Mouse (Mus musculus): ENCODE measurements at regions not wholly inside any gene's neighbourhood (a gene's known extent, or its start where the extent isn't known, plus 50 kb on each side); places are given as distances from the start of the nearest gene placed in this dataset.

DNA sequence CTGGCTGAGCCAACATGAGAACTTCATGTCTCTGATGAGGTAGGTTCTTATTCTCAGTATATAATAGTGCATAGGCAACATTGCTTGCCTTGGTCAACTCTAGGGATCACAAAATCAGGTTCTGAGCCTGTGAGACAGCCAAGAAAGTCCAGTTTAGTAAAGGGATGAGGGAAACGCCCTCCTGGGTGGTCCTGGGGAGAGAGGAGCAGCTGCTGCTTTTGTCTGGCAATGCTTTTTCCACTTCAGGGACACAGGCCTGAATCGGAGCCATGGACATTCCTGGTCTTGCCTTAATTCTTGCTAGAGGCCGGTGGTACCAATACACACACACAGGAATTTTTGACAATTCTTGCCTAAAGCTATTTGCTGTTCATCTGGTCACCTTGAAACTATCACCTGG, 169.8 kb downstream of the Plpp3 start:
- TF ChIP-seq POLR2A (IDR thresholded peaks at IDR 0.05; ENCODE audit: low read depth, low read length): no peak
- no peak for TF ChIP-seq CTCF (conservative IDR thresholded peaks at IDR 0.05; ENCODE audit: insufficient read depth, insufficient read length, low read depth, low read length)
- DNase-seq: no peak
- H3K4me1 ChIP-seq (ENCODE audit: control insufficient read depth, insufficient read depth, low read length): peaks cover 18% of the 10 kb centered on the region
- H3K27ac ChIP-seq (ENCODE audit: insufficient read depth, low read depth, low read length): no peak overlapping the region
- 77% methylated on average over 3 of the region's 3 CpGs for WGBS
- H3K36me3 ChIP-seq (ENCODE audit: control insufficient read depth, insufficient read depth, low read length): no peaks in the 10 kb centered on the region
- no peak overlapping the region for H3K4me3 ChIP-seq (ENCODE audit: insufficient read depth, low read depth, low read length)
- no peaks in the 10 kb centered on the region for H3K27me3 ChIP-seq (replicated peaks; ENCODE audit: control insufficient read depth, insufficient read depth, low read length)

DNA sequence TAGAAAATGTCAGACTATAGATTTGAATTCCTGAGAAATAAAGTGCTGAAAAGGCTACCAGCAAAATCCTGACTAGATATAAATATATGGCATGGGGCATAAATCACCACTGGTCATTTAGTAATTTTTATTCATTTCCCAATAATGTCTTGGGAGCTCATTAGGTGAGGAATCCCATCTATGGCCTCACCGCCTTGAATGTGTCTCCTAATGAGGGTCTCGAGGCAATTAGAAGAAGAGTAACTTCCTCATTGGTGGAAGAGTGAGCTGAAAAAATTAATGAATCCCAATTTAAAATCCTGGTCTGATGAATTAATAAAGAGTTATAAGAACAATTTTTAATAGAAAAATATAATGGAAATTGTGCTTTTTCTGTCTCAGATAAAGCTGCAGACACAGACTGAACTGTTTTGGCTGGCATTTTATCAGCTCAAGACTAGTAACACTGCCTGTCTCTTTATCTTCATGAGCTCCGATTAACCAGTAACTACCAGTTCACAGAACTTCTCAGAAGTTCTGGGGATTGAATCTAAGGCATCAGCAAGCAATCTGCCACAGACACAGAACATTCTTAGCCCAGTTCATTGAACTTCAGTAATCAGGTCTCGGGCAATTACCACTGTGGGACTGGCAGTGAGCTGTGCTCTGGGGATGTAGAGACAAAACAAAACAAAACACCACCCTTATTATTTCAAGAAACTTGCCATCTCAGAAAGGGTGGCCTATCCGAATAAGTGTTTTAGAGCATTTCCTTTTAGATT, 170.7 kb downstream of the Plpp3 start:
- 61% methylated on average over 5 of the region's 5 CpGs for WGBS
- Histone ChIP-seq H3K27me3 (replicated peaks; ENCODE audit: control insufficient read depth, insufficient read depth, low read length) (no peaks in the 10 kb centered on the region), H3K27ac (ENCODE audit: insufficient read depth, low read depth, low read length) (peak overlapping the region; percentile 77), H3K4me1 (ENCODE audit: control insufficient read depth, insufficient read depth, low read length) (peaks cover 18% of the 10 kb centered on the region), H3K36me3 (ENCODE audit: control insufficient read depth, insufficient read depth, low read length) (no peaks in the 10 kb centered on the region), H3K4me3 (ENCODE audit: insufficient read depth, low read depth, low read length) (no peak overlapping the region)
- TF ChIP-seq POLR2A (IDR thresholded peaks at IDR 0.05; ENCODE audit: low read depth, low read length) (no peak), CTCF (conservative IDR thresholded peaks at IDR 0.05; ENCODE audit: insufficient read depth, insufficient read length, low read depth, low read length) (no peak)
- DNase-seq: peak; percentile 94

DNA sequence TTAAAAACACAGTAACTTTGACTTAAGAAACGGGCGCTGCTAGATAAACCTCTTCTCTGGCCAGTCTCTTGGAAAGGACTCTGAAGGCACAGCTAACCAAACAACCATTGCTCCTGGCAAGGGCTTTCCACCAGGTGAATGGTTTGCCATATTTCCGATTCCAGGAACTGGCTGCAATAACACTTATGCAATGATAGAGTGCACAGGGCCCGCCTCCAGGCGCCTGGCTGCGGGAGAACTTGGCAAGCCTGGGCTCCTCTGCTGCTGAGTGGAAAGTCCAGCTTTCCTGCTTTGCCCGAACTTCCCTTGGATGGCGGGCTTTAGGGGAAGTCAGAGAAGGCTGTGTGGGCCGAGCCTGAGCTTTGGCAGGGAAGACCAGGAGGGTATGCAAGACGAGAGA, 171.6 kb downstream of the Plpp3 start:
- 14% methylated on average over 10 of the region's 10 CpGs for WGBS
- peaks cover 15% of the 10 kb centered on the region for H3K4me1 ChIP-seq (ENCODE audit: control insufficient read depth, insufficient read depth, low read length)
- H3K27me3 ChIP-seq (replicated peaks; ENCODE audit: control insufficient read depth, insufficient read depth, low read length): no peaks in the 10 kb centered on the region
- no peaks in the 10 kb centered on the region for H3K36me3 ChIP-seq (ENCODE audit: control insufficient read depth, insufficient read depth, low read length)
- no peak for TF ChIP-seq POLR2A (IDR thresholded peaks at IDR 0.05; ENCODE audit: low read depth, low read length)
- no peak for TF ChIP-seq CTCF (conservative IDR thresholded peaks at IDR 0.05; ENCODE audit: insufficient read depth, insufficient read length, low read depth, low read length)
- H3K4me3 ChIP-seq (ENCODE audit: insufficient read depth, low read depth, low read length): no peak overlapping the region
- peak; percentile 97 for DNase-seq
- H3K27ac ChIP-seq (ENCODE audit: insufficient read depth, low read depth, low read length): peak overlapping the region; percentile 77

DNA sequence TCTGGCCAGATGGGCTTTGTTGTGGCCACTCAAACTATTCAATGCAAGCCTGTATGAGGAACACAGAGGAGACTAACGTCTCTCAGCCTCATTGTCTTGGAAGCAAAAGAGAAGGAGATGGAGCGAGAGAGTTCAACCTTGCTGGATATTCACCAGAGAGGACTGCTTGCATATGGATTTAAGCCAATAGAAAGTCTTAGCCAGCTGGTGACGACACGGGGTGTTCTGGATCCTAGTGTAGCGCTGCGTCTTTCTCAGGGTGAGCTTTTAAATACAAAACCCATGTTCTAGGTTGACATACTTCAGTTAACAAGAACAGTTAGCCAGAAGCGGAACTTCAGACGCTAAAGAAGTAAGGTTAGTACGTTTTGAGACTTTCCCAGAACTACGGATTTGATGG, 174.9 kb downstream of the Plpp3 start:
- Histone ChIP-seq H3K4me3 (ENCODE audit: insufficient read depth, low read depth, low read length) (no peak overlapping the region), H3K27ac (ENCODE audit: insufficient read depth, low read depth, low read length) (no peak overlapping the region), H3K27me3 (replicated peaks; ENCODE audit: control insufficient read depth, insufficient read depth, low read length) (no peaks in the 10 kb centered on the region), H3K36me3 (ENCODE audit: control insufficient read depth, insufficient read depth, low read length) (no peaks in the 10 kb centered on the region), H3K4me1 (ENCODE audit: control insufficient read depth, insufficient read depth, low read length) (peaks cover 19% of the 10 kb centered on the region)
- TF ChIP-seq CTCF (conservative IDR thresholded peaks at IDR 0.05; ENCODE audit: insufficient read depth, insufficient read length, low read depth, low read length) (no peak), POLR2A (IDR thresholded peaks at IDR 0.05; ENCODE audit: low read depth, low read length) (no peak)
- 86% methylated on average over 10 of the region's 10 CpGs for WGBS
- no peak for DNase-seq

GRCm38 (mm10) chr4:105335872-105336271, 178.7 kb downstream of the Plpp3 start:
- Histone ChIP-seq H3K27me3 (replicated peaks; ENCODE audit: control insufficient read depth, insufficient read depth, low read length) (no peaks in the 10 kb centered on the region), H3K4me3 (ENCODE audit: insufficient read depth, low read depth, low read length) (no peak overlapping the region), H3K27ac (ENCODE audit: insufficient read depth, low read depth, low read length) (peak overlapping the region; percentile 43; the same call in 1 of the 2 replicates), H3K4me1 (ENCODE audit: control insufficient read depth, insufficient read depth, low read length) (peaks cover 5% of the 10 kb centered on the region; the same call in 1 of the 2 replicates), H3K36me3 (ENCODE audit: control insufficient read depth, insufficient read depth, low read length) (no peaks in the 10 kb centered on the region)
- WGBS: 20% methylated on average over 1 of the region's 1 CpGs
- TF ChIP-seq CTCF (conservative IDR thresholded peaks at IDR 0.05; ENCODE audit: insufficient read depth, insufficient read length, low read depth, low read length) (no peak), POLR2A (IDR thresholded peaks at IDR 0.05; ENCODE audit: low read depth, low read length) (no peak)
- peak; percentile 72 for DNase-seq

- 74% methylated on average over 4 of the region's 4 CpGs for WGBS
- Histone ChIP-seq H3K27ac (ENCODE audit: insufficient read depth, low read depth, low read length) (no peak overlapping the region), H3K4me1 (ENCODE audit: control insufficient read depth, insufficient read depth, low read length) (peaks cover 5% of the 10 kb centered on the region; the same call in 1 of the 2 replicates), H3K27me3 (replicated peaks; ENCODE audit: control insufficient read depth, insufficient read depth, low read length) (no peaks in the 10 kb centered on the region), H3K36me3 (ENCODE audit: control insufficient read depth, insufficient read depth, low read length) (no peaks in the 10 kb centered on the region), H3K4me3 (ENCODE audit: insufficient read depth, low read depth, low read length) (no peak overlapping the region)
- no peak for DNase-seq
- TF ChIP-seq CTCF (conservative IDR thresholded peaks at IDR 0.05; ENCODE audit: insufficient read depth, insufficient read length, low read depth, low read length): no peak
- no peak for TF ChIP-seq POLR2A (IDR thresholded peaks at IDR 0.05; ENCODE audit: low read depth, low read length)
Measured at GRCm38 (mm10) chr4:105336557-105336956, 179.4 kb downstream of the Plpp3 start.

- WGBS: 80% methylated on average over 7 of the region's 7 CpGs
- Histone ChIP-seq H3K36me3 (ENCODE audit: control insufficient read depth, insufficient read depth, low read length) (no peaks in the 10 kb centered on the region), H3K4me3 (ENCODE audit: insufficient read depth, low read depth, low read length) (no peak overlapping the region), H3K27ac (ENCODE audit: insufficient read depth, low read depth, low read length) (no peak overlapping the region), H3K27me3 (replicated peaks; ENCODE audit: control insufficient read depth, insufficient read depth, low read length) (no peaks in the 10 kb centered on the region), H3K4me1 (ENCODE audit: control insufficient read depth, insufficient read depth, low read length) (peaks cover 5% of the 10 kb centered on the region; the same call in 1 of the 2 replicates)
- no peak for DNase-seq
- TF ChIP-seq CTCF (conservative IDR thresholded peaks at IDR 0.05; ENCODE audit: insufficient read depth, insufficient read length, low read depth, low read length): no peak
- TF ChIP-seq POLR2A (IDR thresholded peaks at IDR 0.05; ENCODE audit: low read depth, low read length): no peak
Measured at GRCm38 (mm10) chr4:105338131-105338530, 181.0 kb downstream of the Plpp3 start.
